Mouse (Mus musculus): Measurements from ENCODE around the gene Rpl36a.

Gene Rpl36a

GRCm38 (mm10) chrX:134600659-134601379, 15.4 kb downstream of the Rpl36a start, which contains the start of the genes Gla and Hnrnph2:
Gla (minus strand) TSS chrX:134601125.
Hnrnph2 (plus strand) TSS chrX:134601179.
- peak; percentile 71 for DNase-seq

DNA sequence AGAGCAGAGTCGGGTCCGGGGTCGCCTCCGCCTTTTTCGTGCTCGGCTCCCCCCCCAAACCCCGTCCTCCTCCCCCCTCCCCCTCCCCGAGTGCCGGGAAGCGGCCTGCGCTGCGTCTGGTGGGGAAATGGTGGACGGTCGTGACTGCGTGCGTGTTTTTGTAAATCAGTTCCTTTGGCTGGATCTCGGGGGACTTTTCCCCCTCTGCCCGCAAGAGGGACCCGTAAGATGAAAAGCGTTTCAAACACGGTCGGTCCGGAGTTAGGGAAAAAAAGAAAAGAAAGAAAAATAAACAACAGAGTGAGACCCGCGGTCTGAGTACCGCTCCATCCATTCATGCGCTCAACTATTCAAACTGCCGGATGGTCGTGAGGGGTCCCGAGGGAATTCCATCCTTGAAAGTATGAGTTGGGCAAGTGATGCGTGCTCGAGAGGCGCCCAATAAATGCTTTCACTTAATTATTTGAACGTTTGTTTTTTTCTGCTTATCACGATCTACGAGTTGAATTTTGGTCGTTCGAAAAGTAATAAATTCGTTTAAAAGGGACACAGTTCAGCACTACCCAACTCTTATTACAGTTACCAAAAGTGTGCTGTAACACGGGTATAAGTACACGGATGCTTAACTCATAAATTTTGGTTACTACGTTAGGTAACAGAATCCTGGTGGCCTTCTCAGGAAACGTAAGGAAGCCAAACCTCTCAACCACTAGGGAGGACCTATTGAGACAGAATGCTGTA, 16.1 kb downstream of the Rpl36a start:
- DNase-seq: peak; percentile 62

GRCm38 (mm10) chrX:134609472-134609871, 24.0 kb downstream of the Rpl36a start:
- no peak for DNase-seq

- DNase-seq: no peak
Observed at GRCm38 (mm10) chrX:134610984-134611383, 25.5 kb downstream of the Rpl36a start.

DNA sequence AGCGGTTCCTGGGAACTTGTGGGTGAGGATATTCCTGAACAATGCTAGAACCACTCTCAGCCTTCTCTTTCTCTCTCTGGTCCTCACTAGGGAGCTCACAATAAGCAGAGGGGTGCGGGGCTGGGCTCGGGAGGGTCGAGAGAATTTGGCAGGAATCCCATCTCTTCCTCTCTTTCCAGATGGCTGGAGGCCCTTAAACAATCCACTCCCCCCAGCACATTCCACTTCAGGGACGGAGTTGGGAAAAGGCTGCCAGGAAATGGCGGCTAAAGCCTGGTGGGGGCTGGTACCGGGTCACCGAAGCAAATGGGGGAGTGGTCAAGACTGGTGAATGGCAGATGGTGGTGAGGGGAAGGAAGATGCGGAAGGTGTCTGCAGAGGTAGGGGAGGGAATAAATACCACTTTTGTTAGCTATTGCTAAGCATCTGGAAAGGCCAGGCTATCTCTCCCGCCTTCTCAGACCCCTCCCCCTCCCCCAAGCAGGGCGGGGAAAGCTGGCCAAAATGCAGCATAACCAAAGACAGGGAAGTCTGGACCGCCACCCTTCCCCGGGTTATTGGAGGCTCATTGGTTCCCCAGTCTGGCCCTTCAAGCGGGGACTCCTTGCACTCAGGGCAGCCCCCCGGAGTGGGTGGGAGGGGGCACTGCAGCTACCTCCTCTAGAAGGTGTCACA, 27.0 kb downstream of the Rpl36a start:
- DNase-seq: peak; percentile 38

DNA sequence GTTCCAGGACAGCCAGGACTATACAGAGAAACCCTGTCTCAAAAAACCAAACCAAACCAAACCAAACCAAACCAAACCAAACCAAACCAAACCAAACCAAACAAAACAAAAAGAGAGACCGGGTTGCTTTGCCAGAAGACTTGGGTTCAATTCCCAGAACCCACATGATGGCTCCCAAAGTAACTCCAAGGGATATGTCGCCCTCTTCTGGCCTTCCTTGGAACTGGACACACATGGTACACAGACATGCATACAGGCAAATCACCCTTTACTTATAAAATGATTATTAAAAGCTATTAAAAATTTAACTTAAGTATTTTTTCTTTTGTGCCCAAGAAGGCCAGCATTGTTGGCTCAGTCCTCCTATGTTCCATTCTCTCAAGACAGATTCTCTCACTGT, 28.9 kb downstream of the Rpl36a start:
- DNase-seq: no peak

DNA sequence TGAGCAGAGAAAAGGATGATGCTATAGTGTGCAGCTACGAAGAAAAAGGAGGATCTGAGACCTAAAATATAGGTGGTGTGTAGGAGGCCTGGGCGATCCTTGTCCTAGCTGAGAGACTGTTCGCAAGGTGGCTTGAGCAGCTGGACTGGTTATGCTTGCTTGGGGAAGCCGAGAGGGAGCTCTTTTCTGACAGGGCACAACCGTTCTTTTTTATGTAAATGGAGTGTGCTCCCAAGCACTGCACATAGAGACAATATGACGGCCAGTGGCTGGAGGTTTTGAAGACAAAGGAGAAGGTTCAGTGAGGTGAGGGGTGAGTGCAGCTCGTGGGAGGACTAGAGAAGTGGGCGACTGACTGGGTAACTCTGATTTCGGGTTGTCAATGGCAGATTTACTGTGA, 34.2 kb downstream of the Rpl36a start:
- no peak for DNase-seq

DNA sequence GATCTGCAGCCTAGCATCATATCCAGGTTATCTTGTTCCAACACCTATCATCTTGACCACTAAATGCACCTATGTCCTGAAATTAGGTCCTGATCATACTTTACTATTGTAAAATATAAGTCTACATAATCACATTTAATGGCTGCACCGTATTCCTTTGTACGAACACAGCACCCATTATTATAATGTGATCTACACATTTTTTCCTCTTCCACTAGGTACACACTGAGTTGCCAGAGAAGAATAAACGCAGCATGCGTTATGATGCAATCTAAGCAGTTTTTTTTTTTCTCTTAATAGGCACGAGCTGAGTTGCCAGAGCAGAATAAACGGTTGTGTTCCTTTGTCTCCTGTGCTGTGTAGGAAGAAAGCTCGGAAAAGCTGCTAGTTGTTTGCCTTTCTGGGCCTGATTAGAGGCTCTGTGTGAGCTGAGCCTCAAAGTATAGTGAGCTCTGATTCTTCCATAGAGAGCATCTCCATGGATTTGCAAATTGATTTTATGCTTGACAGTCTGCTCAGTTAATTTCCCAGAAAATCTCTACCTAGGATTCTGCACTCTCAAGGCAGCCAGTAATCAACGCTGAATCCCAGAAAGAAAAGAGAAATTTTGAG, 34.9 kb downstream of the Rpl36a start:
- no peak for DNase-seq

DNA sequence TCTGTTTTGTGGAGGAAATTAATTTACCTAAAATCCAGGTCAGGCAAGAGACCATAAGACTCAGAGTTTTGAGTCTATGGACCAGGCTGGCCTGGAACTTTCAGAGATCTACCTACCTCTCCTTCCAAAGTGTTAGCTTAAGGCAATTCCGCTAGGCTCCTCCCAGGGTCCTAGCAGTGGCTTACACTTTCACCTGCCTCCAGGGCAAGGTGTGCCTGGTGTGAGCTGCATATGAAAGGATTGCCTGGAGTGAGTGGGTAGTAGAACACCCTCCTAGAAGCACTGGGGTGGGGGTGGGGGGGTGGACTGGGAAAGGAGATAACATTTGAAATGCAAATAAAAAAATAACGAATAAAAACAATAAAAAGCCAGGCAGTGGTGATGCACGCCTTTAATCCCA, 36.2 kb downstream of the Rpl36a start:
- DNase-seq: no peak

DNA sequence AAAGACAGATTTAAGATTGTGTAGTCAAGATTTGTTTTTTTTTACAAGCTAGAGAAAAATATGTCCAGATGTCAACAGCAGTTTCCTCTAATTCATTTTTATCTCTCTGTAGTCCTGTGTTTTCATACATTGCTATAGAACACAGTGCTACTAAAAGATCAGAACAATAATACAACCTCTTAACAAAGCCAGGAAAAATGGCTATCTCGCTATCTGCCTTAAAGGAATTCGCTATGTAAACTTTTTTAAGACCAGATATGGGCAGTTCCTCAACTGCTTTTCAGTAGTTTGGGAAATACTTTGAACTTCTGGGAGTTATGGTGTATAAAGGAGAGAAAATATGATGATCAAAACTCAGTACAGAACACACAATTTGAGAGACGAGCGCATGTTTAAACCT, 37.9 kb downstream of the Rpl36a start:
- no peak for DNase-seq

- no peak for DNase-seq
Observed at GRCm38 (mm10) chrX:134628200-134628599, 42.7 kb downstream of the Rpl36a start.

DNA sequence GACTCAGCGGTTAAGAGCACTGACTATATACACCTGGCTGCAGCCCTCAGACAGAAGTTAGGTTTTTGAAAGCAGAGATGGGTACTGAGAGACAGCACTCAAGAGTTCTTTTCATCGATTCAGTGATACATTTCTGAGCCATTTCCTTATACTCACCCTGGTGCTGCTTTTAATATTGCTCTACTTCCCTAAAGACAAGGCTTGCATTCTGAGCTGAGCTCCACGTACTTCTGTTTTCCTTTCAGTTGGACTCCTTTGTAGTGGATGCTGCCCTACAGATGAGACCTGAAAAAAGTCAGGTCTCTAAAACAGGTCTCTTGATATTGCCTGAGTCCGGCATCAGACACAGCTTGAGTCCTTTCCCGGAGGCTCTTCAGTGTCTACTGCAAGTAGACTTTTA, 47.3 kb downstream of the Rpl36a start:
- DNase-seq: no peak

- no peak for DNase-seq
Observed at GRCm38 (mm10) chrX:134635111-134635510, 49.7 kb downstream of the Rpl36a start.

DNA sequence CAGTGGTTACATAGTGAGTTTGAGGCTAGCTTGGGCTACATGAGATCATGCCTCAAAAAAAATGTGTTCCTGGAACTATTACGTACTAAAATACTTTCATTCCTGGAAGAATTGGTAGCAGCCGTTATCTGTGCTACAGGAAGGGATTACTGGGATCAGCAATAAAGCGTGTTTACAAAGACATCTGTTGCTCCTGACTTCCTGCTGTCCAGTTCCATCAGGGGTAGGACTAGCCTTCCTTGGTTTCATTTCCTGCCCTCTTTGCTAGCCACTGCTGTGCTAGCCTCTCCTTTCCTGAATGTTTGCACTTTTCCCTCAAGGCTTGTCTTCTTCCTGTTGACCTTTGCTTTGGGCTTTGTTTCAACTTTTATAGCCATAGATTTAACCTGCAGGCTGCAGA, 50.4 kb downstream of the Rpl36a start:
- DNase-seq: no peak
